Mouse (Mus musculus): ENCODE measurements around the gene Lrp8. TPM values are rescaled to one million over a fixed set of nuclear protein-coding genes. Genes with fewer than 3 reads are reported as not detected.
A peak's percentile ranks its signal among the peaks of the same experiment; 100 is the strongest.

The Lrp8 gene
- polyA plus RNA-seq, 1 experiment = 77.6 TPM

DNA sequence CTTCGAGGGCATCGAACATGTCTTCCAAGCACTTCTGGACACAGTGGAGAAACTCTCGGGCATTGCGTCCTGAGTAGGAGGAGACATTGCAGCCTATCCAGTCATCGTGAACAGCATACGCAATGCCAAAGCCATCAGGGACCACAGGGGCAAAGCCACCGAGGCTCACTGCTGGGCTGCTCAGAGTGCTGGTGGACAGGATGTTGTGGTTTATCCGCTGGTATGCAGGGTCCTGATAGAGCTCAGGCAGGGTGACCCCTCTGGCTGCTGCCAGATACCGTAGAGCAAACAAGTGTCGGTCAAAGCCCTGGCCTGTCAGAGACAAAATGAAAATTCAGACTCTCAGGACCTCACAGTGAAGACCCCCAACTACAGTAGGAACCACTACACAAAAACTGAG, 102.2 kb downstream of the Lrp8 start:
- DNase-seq (ENCODE audit: extremely low spot score in 1 of 2, low spot score in 1 of 2) = no peak

DNA sequence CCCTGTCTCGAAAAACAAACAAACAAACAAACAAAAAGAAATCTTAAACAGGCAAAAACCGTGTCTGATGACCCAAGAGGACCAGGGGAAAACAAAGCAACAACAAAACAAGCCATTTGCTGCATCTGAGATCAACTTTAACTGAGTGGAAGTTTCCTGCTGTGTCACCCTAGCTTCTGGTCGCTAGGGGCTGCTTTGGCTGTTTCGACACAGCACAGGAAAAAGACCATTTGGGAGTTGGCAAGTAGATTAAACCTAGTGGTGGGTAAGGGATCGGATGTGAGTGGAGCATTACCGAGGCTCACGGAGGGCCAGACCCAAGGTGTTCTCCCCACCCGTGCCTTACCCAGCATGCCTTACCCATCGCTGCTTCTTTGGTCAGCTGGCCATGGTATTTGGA, 104.5 kb downstream of the Lrp8 start:
- DNase-seq (ENCODE audit: extremely low spot score in 1 of 2, low spot score in 1 of 2) = no peak

DNA sequence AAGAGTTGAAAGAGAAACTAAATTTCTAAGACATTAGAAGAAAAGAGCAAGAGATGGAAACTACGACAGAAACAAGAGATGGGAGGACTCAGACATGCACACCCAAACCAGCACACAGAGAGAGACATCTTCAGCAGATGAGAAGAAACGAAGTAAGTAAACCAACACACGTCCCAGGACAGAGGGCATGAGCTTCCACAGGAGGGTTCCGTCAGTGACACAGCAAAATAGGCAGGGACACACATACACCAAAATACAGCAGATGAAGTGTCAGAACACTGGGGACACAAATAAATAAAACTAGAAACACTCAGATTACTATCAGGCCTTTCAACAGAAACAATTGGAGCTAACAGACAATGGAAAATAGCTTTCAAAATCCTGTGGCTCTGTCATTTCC, 108.0 kb downstream of the Lrp8 start:
- no peak for DNase-seq (ENCODE audit: extremely low spot score in 1 of 2, low spot score in 1 of 2)

DNA sequence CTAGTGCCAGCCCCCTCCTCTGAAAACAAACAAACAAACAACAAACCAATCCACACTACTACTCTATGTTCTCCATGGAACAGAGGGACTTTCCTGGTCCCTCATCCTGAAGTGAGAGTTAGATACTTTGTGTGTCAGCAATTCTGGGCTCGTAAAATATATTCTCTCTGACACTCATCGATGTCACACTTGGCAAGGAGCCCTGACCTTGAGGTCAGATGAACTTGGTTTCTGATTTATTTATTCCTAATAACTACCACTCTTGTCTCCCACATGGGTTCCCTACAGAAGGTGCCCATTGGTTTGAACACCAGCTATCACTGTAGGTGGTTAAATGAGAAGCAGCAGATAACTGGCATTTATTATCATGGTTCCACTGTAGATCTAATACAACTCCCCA, 118.3 kb downstream of the Lrp8 start:
- DNase-seq (ENCODE audit: extremely low spot score in 1 of 2, low spot score in 1 of 2) = no peak

DNA sequence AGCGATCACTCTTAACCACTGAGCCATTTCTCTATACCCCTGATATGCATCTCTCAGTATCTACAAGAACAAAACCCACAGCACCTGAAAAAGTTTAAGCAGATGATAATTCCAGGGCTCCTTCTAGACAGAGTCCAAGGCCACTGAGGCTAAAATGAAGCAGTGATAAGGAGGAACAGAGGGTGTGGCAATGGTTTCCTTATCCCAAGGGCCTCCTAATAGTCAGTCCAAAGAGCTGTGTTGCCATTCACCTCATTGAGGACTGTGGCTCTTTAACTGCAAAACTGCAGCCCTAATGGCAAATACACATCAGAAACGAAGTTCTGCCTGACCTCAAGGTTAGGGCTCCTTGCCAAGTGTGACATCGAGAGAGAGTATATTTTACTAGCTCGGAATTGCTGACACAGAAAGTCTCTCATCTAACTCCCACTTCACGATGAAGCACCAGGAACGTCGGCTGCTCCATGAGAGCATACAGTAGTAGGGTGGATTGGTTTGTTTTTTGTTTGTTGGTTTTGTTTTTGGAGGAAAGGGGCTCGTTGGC, 119.2 kb downstream of the Lrp8 start:
- DNase-seq (ENCODE audit: extremely low spot score in 1 of 2, low spot score in 1 of 2) = no peak

DNA sequence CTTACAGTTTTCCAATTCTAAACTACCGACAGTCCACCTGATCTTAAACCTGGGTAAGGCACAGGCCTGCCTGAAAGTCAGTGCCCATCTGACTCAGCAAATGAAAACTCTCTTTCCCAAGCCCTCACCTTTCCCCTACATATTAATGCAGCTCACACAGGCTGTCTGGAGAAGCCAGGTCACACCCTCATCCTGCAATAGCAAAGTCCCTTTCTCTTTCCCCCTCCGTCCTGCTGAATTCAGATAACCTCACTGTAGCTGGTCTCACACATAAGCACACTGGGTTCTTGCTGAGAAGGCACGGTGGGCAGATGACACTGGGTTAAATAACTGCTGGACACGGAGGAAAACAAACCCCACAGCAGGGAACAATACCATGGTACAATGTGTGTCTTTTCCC, 119.9 kb downstream of the Lrp8 start:
- no peak for DNase-seq (ENCODE audit: extremely low spot score in 1 of 2, low spot score in 1 of 2)

DNA sequence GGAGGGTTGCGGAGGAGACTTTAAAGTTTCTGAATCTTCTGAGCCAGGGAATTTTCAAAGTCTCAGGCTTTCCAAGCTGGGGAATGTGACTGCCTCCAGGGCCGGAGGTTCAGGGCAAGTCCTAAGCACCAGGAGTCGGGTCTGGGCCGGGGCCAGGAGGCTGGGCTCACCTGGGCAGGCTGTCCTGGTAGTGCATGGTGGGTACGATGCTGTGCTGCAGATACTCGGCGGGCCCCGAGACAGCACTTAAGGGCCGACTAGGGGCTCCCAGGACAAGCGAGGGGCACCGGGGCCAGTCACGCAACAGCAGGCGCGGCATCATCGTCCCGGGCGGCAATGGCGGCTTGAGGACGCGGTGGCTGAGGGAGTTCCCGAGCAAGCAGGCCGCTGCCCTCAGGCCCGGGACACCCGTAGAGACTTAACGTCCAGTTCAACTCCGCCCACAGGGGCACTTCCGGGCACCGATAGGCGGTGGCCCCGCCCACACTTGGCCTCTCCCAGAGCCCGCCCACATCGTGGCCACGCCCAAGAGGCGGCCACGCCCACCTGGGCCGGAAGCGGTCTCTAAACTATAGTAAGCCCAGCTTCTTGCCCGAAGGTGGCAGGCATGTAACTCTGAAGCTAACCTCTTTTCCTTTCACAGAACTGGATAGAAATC, 121.2 kb downstream of the Lrp8 start, which contains the start of gene Cpt2:
Cpt2 (minus strand) TSS at position 466 of the 658 bp plus-strand sequence.
- peak; percentile 46 to 77 for DNase-seq (ENCODE audit: extremely low spot score in 1 of 2, low spot score in 1 of 2)

DNA sequence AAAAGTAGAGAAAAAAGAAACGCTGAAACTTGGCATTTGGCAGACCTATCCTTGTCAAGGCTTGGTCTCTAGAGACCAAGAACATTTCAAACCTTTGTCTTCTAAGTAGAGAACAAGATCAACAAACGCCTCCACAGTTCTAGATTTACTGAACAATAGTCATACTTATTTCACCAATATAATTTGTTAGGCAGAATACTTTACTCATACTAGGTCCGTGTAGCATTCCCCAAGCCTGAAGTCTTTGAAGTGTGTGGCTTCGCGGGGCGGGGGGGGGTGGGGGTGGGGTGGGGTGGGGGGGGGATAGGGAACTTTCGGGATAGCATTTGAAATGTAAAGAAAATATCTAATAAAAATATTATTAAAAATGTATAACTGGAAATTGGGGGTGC, 121.7 kb downstream of the Lrp8 start:
- DNase-seq (ENCODE audit: extremely low spot score in 1 of 2, low spot score in 1 of 2) = no peak

Other genes with a start within 250 kb of the Lrp8 start
- 1.5 and 2.2 TPM in 2 replicates for gene Dmrtb1, start 118.0 kb upstream of the Lrp8 start, polyA plus RNA-seq (2012; rRNA removed)
- 48.9 and 53.2 TPM in 2 replicates for gene Magoh, start 77.5 kb downstream of the Lrp8 start, polyA plus RNA-seq (2012; rRNA removed)
- gene 0610037L13Rik, start 87.6 kb downstream of the Lrp8 start, polyA plus RNA-seq (2012; rRNA removed) = 166 and 176 TPM in 2 replicates
- 9.3 and 9.9 TPM in 2 replicates for gene Cpt2, start 121.3 kb downstream of the Lrp8 start, polyA plus RNA-seq (2012; rRNA removed)
- gene Slc1a7, start 166.1 kb downstream of the Lrp8 start, polyA plus RNA-seq (2012; rRNA removed) = 0.10 and 0.11 TPM in 2 replicates

Data from frontal cortex, adult 2 months (tissue).